18 mouse cellular contexts compared by ENCODE assay signal in genomic region chr9:21625342-21626339, GRCm38 (mm10). TPM values are rescaled to one million over a fixed set of nuclear protein-coding genes. Genes with fewer than 3 reads are reported as not detected.
A peak's percentile ranks its signal among the peaks of the same experiment; 100 is the strongest.
DNase-seq lines count a peak whose midpoint lies in the region; ATAC-seq and TF ChIP-seq lines count a peak whose summit lies in the region.
"Had no signal": no experiment of that assay in that cellular context is flagged by ENCODE, and none has a peak within 500 bp of the region (broad histone marks: within the 10 kb centered on the region; RNA-seq: fewer than 3 reads in every experiment).

No protein-coding gene starts in this region.

- peaks cover 85% of the 10 kb centered on the region for H3K79me2 ChIP-seq in MEL (ENCODE audit: control insufficient read depth, insufficient read depth, low read length, poor library complexity)

- no peak for TF ChIP-seq EP300 in MEL (IDR thresholded peaks at IDR 0.05; ENCODE audit: low read depth in 1 of 2, low read length in 2 of 2)

- H3K27ac ChIP-seq in hindbrain, embryonic 16.5 days (ENCODE audit: low read depth, low read length), result no peak overlapping the region
- H3K27ac ChIP-seq in hindbrain, embryonic 12.5 days, result no peak overlapping the region
- H3K27ac ChIP-seq in MEL (ENCODE audit: control insufficient read depth, low read depth, low read length), result no peak overlapping the region
- H3K27ac ChIP-seq: heart, embryonic 13.5 days; hindbrain, embryonic 13.5 days had no signal

- no peak overlapping the region for H3K4me2 ChIP-seq in hindbrain, embryonic 16.5 days (ENCODE audit: low read length)
- no peak overlapping the region for H3K4me2 ChIP-seq in hindbrain, embryonic 12.5 days (replicated peaks)
- H3K4me2 ChIP-seq: heart, embryonic 13.5 days; hindbrain, embryonic 13.5 days; lung, embryonic 14.5 days had no signal

- 0 out of 2 replicates have a peak, but pooled peaks have one; percentile 37 for ATAC-seq in hindbrain, embryonic 16.5 days
- no peak; the same call in 1 of the 2 replicates for ATAC-seq in hindbrain, embryonic 12.5 days (ENCODE audit: low FRiP score)
- ATAC-seq: intestine, postnatal 0 days had no signal

- 85% methylated on average over 9 of the region's 10 CpGs for WGBS in hindbrain, embryonic 16.5 days
- WGBS in hindbrain, embryonic 12.5 days, result 87% methylated on average over 10 of the region's 10 CpGs

- H3K27me3 ChIP-seq in hindbrain, embryonic 16.5 days (replicated peaks; ENCODE audit: control insufficient read depth, insufficient read depth, low read length), result no peaks in the 10 kb centered on the region
- no peaks in the 10 kb centered on the region for H3K27me3 ChIP-seq in hindbrain, embryonic 12.5 days
- H3K27me3 ChIP-seq in MEL (ENCODE audit: control insufficient read depth in 1 of 2, insufficient read depth in 2 of 2, low read length in 2 of 2), result no peaks in the 10 kb centered on the region
- H3K27me3 ChIP-seq: heart, embryonic 13.5 days; hindbrain, embryonic 13.5 days; megakaryocyte, embryonic 14.5 days had no signal

- no peak for TF ChIP-seq RAD21 in MEL (IDR thresholded peaks at IDR 0.05; ENCODE audit: low read depth, low read length)

- no peaks in the 10 kb centered on the region for H3K36me3 ChIP-seq in hindbrain, embryonic 16.5 days (ENCODE audit: control insufficient read depth, insufficient read depth, low read length)
- no peaks in the 10 kb centered on the region for H3K36me3 ChIP-seq in hindbrain, embryonic 12.5 days
- H3K36me3 ChIP-seq in MEL (ENCODE audit: control insufficient read depth in 1 of 2, insufficient read depth in 2 of 2, low read length in 2 of 2), result peaks cover 6 to 20% of the 10 kb centered on the region in 2 experiments
- H3K36me3 ChIP-seq: hindbrain, embryonic 13.5 days had no signal

- H3K4me3 ChIP-seq in hindbrain, embryonic 16.5 days (ENCODE audit: low read length), result no peak overlapping the region
- no peak overlapping the region for H3K4me3 ChIP-seq in hindbrain, embryonic 12.5 days
- no peak overlapping the region for H3K4me3 ChIP-seq in MEL (ENCODE audit: control insufficient read depth in 1 of 2, insufficient read depth in 1 of 2, low read depth in 2 of 2, low read length in 2 of 2)
- H3K4me3 ChIP-seq: erythroblast, embryonic 14.5 days; heart, embryonic 13.5 days; hindbrain, embryonic 13.5 days; megakaryocyte, embryonic 14.5 days had no signal

- peak; percentile 81 for DNase-seq in A20 (ENCODE audit: low read depth, low spot score)
- no peak for DNase-seq in MEL (ENCODE audit: low read depth, low spot score)
- peak; percentile 85 for DNase-seq in thymus, postnatal 0 days (ENCODE audit: low spot score)
- DNase-seq in embryo, embryonic 10.5 days (ENCODE audit: low spot score), result no peak
- DNase-seq in right cerebral cortex, postnatal 4 days, result no peak
- DNase-seq: adrenal gland, postnatal 25 days; cerebellum, adult 9-10 months; kidney, postnatal 36 days; liver; right cerebral cortex, adult 18-20 months had no signal

- no peak for TF ChIP-seq CTCF in MEL (IDR thresholded peaks at IDR 0.05 in 2 of 3, conservative IDR thresholded peaks at IDR 0.05 in 1 of 3; ENCODE audit: control insufficient read depth in 1 of 3, insufficient read depth in 1 of 3, low read depth in 2 of 3, low read length in 3 of 3, poor library complexity in 1 of 3, severe bottlenecking in 1 of 3)

- no peaks in the 10 kb centered on the region for H3K9me3 ChIP-seq in hindbrain, embryonic 16.5 days (ENCODE audit: control insufficient read depth, low read length)
- H3K9me3 ChIP-seq in hindbrain, embryonic 12.5 days (replicated peaks), result no peaks in the 10 kb centered on the region
- no peaks in the 10 kb centered on the region for H3K9me3 ChIP-seq in MEL (replicated peaks; ENCODE audit: insufficient read depth, low read length)
- H3K9me3 ChIP-seq: heart, embryonic 13.5 days; hindbrain, embryonic 13.5 days; megakaryocyte, embryonic 14.5 days had no signal

- no peak for TF ChIP-seq POLR2A in MEL (IDR thresholded peaks at IDR 0.05; ENCODE audit: control insufficient read depth in 1 of 2, insufficient read depth in 1 of 2, low read depth in 1 of 2, low read length in 2 of 2, poor library complexity in 1 of 2)

- peaks cover 3% of the 10 kb centered on the region; the same call in 1 of the 2 replicates for H3K4me1 ChIP-seq in hindbrain, embryonic 16.5 days (ENCODE audit: control insufficient read depth, insufficient read depth, low read depth, low read length)
- H3K4me1 ChIP-seq in hindbrain, embryonic 12.5 days, result peaks cover 9% of the 10 kb centered on the region
- no peaks in the 10 kb centered on the region for H3K4me1 ChIP-seq in MEL (ENCODE audit: control insufficient read depth in 1 of 2, insufficient read depth in 2 of 2, low read length in 2 of 2)

- no peak overlapping the region for H3K9ac ChIP-seq in hindbrain, embryonic 16.5 days (ENCODE audit: low read depth, low read length)
- H3K9ac ChIP-seq in hindbrain, embryonic 12.5 days, result no peak overlapping the region
- H3K9ac ChIP-seq in MEL (ENCODE audit: control insufficient read depth, low read depth, low read length, poor library complexity, severe bottlenecking), result no peak overlapping the region
- H3K9ac ChIP-seq: heart, embryonic 13.5 days; hindbrain, embryonic 13.5 days; lung, embryonic 14.5 days had no signal

TF ChIP-seq in MEL, 35 proteins besides CTCF, POLR2A, EP300 and RAD21:
- TF ChIP-seq RCOR1 (IDR thresholded peaks at IDR 0.05; ENCODE audit: low read depth, low read length), result peak; percentile 50; the same call in 1 of the 2 replicates
- peak; percentile 69 for TF ChIP-seq ZNF384 (IDR thresholded peaks at IDR 0.05; ENCODE audit: low read depth, low read length)
- no peak for TF ChIP-seq MAFK (IDR thresholded peaks at IDR 0.05; ENCODE audit: borderline replicate concordance, low read depth, low read length)
- TF ChIP-seq MYC (IDR thresholded peaks at IDR 0.05; ENCODE audit: low read depth, low read length), result no peak
- TF ChIP-seq SIN3A (IDR thresholded peaks at IDR 0.05; ENCODE audit: low read length), result no peak

RNA-seq across cellular contexts. Expression of gene Smarca4, which starts 9.7 kb away (rescaled TPM):
- 109 and 130 TPM in 2 replicates for polyA plus RNA-seq in hindbrain, embryonic 16.5 days (2015; fragmentation: Nextera tagmentation; extraction: Ambion mirVana)
- polyA plus RNA-seq in hindbrain, embryonic 12.5 days (2016; fragmentation: Nextera tagmentation; extraction: Ambion mirVana), result 173 and 181 TPM in 2 replicates
- 249 and 263 TPM in 2 replicates for total RNA-seq in MEL (2012; rRNA removed)
- 100 to 1,000 TPM in 1 of 2 experiments, 10 to 100 TPM in 1; 71.4 to 381 TPM for polyA plus RNA-seq in MEL (2012; ENCODE audit: insufficient read depth in 1 of 2, insufficient read length in 2 of 2, low read depth in 1 of 2, low replicate concordance in 2 of 2, missing spikeins in 1 of 2)
- polyA plus RNA-seq in thymus, postnatal 0 days (2015; fragmentation: Nextera tagmentation; extraction: Ambion mirVana), result 62.3 and 71.5 TPM in 2 replicates

RNA-seq across cellular contexts. Expression of gene Yipf2, which starts 33.0 kb away (rescaled TPM):
- polyA plus RNA-seq in hindbrain, embryonic 16.5 days (2015; fragmentation: Nextera tagmentation; extraction: Ambion mirVana), result 25.6 and 26.1 TPM in 2 replicates
- 19.4 and 21.5 TPM in 2 replicates for polyA plus RNA-seq in hindbrain, embryonic 12.5 days (2016; fragmentation: Nextera tagmentation; extraction: Ambion mirVana)
- total RNA-seq in MEL (2012; rRNA removed), result 22.8 and 24.0 TPM in 2 replicates
- polyA plus RNA-seq in MEL (2012; ENCODE audit: insufficient read depth in 1 of 2, insufficient read length in 2 of 2, low read depth in 1 of 2, low replicate concordance in 2 of 2, missing spikeins in 1 of 2), result 10 to 100 TPM in 1 of 2 experiments, not detected in 1; 84.9 TPM
- polyA plus RNA-seq in thymus, postnatal 0 days (2015; fragmentation: Nextera tagmentation; extraction: Ambion mirVana), result 26.8 and 27.2 TPM in 2 replicates

RNA-seq across cellular contexts. Expression of gene Timm29, which starts 33.1 kb away (rescaled TPM):
- polyA plus RNA-seq in hindbrain, embryonic 16.5 days (2015; fragmentation: Nextera tagmentation; extraction: Ambion mirVana), result 51.8 and 53.4 TPM in 2 replicates
- polyA plus RNA-seq in hindbrain, embryonic 12.5 days (2016; fragmentation: Nextera tagmentation; extraction: Ambion mirVana), result 56.5 and 61.0 TPM in 2 replicates
- total RNA-seq in MEL (2012; rRNA removed), result 74.1 and 87.9 TPM in 2 replicates
- polyA plus RNA-seq in MEL (2012; ENCODE audit: insufficient read depth in 1 of 2, insufficient read length in 2 of 2, low read depth in 1 of 2, low replicate concordance in 2 of 2, missing spikeins in 1 of 2), result 100 to 1,000 TPM in 1 of 2 experiments, 10 to 100 TPM in 1; 45.8 to 163 TPM
- 28.8 and 30.9 TPM in 2 replicates for polyA plus RNA-seq in thymus, postnatal 0 days (2015; fragmentation: Nextera tagmentation; extraction: Ambion mirVana)

Comparison
In these comparisons a context has a peak if more than half of its experiments do, and no peak if none do; other contexts are left out.
1. DNase-seq: peak in A20 (single experiment) and thymus, postnatal 0 days (single experiment); none in MEL (single experiment), embryo, embryonic 10.5 days (single experiment) and right cerebral cortex, postnatal 4 days (single experiment).